Mouse (Mus musculus): ENCODE measurements around the gene Arhgef3. TPM values are rescaled to one million over a fixed set of nuclear protein-coding genes. Genes with fewer than 3 reads are reported as not detected.

The Arhgef3 gene
- total RNA-seq, 2 experiments from 2014 or later: 8.1 to 10.9 TPM

DNA sequence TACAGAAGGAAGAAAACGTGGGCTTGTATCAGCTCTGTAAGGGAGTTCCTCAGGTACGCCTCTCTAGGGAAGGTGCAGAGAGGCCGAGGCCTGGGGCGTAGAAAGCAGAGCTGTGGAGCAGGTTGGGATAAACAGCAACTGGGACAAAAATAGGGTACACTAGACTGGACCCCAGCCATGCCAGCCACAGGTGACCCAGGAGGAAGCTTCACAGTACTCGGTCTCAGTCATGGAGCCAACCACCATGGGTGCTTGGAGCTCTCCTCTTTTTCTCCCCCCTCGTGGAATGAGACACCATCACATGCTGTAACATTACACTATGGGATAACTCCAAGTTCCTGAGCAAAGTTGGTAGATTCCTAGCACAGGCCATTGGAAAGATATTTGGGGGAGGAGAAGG is 201.0 kb downstream of the Arhgef3 start:
- DNase-seq: no peak

DNA sequence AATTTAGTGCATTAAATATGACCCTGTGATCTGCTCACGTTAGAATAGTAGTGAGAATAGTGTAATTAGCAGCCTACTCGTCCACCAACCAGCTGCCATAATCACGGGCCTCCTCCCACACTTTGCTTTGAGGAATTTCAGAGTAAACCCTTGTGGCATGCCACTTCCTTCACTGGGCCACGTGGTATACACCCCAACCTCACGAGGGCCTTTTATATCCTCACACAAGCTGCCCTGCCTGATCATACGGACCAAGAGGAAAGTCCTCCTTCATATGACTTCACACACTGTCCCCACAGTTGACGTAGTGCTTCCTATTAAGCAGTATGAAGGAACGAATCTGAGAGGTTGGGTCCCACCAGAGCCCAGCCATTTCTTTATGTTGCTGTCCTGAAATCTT is 202.4 kb downstream of the Arhgef3 start:
- DNase-seq: no peak

GRCm38 (mm10) chr14:27319386-27319785 is 204.7 kb downstream of the Arhgef3 start:
- no peak for DNase-seq

DNA sequence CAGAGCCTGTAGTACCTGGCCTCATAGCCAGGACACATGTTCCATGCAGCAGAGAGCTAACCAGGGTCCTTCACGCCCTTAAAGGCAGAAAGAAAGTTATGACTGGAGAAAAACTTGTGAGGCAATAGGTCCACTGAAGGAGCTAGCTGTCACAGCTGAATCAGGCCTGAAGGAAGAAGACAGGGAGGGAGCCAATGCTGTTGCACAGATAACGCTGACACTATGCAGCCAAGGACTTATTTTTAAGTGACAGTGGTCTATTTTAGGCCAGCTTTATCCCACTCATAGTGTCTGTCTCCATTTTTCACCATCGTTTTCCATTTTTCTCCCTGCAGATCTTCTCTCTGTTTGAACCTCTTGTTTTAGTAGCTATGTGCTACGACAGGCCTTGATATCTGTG is 207.3 kb downstream of the Arhgef3 start:
- DNase-seq: no peak

GRCm38 (mm10) chr14:27324689-27325088 is 210.0 kb downstream of the Arhgef3 start:
- DNase-seq: no peak

DNA sequence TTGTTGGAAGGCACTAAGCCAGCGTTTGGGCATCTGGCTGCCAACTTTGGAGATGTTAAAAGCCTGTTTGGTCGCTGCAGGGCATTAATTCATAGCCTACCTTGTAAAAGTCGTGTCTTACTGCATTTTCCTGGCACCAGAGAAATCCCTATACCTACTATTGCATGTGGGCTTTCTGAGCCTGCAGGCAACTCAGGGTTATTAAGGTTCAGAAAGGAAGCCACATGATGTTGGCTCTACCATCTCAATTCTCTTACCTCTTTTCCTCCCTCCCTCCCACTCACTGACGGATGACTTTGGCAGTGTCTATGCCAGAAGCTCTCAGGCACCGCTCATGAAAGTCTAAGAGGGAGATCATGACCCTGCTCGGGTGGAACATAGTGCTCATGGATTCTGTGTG is 210.8 kb downstream of the Arhgef3 start:
- no peak for DNase-seq

DNA sequence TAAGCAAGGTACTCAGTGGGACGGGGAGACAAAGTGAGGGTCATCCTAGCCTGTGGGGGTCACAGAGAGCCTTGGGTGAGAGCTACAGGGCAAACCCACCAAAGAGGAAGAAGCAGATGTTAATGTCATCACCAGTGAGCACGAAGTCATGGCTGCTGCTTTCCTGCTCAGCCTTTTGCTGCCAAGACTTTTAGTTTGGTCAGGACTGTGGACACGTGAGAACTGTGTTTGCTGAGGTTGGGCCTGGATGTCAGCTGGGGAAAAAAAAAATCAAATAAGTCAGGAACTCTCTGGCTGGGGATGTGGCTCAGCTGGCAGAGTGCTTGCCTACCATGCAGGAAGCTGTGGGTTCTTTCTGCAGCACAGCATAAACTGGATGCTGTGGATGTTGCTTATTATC is 213.2 kb downstream of the Arhgef3 start:
- DNase-seq: peak; percentile 18

- DNase-seq: no peak
Observed at GRCm38 (mm10) chr14:27328952-27329351, 214.3 kb downstream of the Arhgef3 start.

- DNase-seq: no peak
Observed at GRCm38 (mm10) chr14:27331490-27332035, 216.9 kb downstream of the Arhgef3 start.

- DNase-seq: peak; percentile 18
Observed at GRCm38 (mm10) chr14:27332359-27332987, 217.8 kb downstream of the Arhgef3 start.

DNA sequence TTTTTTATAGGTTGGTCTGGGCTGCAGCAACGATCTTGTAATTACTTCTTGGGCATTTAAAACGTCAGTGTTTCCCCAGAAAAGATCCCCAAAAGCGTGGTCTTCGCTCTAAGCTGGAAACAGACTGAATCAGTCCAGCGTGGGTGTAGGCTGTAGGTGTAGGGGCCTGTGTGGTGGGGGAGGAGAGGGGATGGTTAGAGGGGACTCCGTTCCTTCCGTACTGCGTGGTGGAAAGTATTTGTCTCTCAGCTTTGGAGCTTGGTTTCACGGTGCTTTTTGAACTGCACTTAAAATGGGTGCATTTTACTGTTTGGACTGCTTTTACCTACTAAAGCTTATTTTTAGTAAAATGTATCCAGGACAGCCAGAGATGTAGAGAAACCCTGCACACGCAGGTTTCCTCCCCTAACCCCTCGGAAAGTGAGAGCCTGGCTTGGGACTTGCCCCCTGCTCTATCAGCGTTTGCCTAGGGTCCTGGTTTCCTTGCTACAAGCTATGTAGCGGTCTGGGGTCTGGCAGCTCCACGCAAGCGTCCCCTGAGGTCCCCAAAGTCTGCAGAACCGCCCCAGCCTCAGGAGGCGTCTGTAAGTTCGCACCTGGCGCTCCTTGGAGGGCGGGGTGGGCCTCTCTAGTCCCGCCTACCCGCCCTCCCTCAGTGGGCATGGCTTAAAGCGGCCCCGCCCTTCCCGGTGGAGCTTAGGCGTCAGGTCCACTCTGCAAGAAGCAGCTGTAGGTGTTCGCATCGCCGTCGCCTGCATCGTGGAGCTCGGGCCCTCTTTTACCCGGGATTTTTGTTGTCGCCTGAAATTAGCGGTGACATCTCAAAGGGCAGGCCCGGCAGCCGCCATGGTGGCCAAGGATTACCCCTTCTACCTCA is 220.9 kb downstream of the Arhgef3 start:
- DNase-seq: peak; percentile 85

DNA sequence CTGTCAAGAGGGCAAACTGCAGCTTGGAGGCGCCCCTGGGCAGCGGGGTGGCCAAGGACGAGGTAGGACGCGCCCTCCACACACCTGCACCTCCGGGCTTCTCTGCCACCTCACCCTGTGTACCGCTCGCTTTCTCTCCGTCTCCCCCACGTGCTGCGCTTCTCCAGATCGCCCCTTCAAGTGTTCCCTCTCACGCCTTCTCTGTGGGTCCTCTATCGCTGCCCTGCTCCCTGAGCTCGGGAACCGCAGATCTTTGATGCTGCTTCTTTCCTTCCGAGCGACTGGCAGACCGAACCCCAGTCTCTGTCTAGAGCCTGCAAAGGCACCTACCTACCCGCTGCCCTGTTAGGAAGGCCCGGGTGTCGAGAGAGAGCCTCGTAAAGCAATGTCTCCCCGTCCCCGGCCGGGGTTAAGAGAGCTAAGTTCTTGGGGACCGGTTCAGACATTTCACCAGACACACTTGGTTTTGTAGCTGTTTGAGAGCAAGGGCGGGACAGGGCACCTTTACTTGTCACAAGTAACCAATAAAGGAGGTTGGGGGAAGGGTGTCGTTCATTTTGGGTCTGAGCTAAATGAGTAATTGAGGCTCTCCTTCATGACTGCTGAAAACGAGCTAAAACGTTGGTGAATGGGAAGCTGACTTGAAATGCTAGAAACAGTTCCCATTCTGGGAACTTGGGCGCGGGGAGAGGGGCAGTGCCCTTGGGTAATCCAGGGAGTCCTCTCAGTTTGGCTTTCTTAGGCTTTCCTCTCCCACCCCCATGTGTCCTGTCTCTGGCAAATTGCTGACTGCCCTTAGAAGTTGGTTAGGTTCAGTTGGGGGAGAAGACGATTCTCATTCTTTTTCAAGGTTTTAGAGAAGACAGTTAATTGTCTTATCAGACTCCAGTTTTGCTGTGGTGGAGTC is 221.8 kb downstream of the Arhgef3 start:
- peak; percentile 17 for DNase-seq

DNA sequence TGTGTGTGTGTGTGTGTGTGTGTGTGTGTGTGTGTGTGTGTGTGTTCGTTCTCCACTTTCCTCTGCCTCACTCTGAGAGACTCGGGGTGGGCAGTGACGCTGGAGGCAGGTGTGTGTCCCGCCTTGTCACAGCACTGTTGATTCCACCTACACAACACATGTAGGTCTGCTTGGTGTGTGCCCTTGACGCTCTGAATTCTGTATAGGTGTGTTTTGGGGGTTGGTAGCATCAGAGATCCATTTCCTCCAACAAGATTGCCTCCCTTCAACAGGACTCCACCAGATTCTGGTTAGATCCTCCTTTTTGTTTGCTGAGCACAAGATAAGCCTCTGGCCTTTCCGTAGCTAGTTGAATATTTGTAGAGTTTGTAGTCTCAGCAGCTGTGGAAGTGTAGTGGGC is 222.5 kb downstream of the Arhgef3 start:
- DNase-seq: no peak

DNA sequence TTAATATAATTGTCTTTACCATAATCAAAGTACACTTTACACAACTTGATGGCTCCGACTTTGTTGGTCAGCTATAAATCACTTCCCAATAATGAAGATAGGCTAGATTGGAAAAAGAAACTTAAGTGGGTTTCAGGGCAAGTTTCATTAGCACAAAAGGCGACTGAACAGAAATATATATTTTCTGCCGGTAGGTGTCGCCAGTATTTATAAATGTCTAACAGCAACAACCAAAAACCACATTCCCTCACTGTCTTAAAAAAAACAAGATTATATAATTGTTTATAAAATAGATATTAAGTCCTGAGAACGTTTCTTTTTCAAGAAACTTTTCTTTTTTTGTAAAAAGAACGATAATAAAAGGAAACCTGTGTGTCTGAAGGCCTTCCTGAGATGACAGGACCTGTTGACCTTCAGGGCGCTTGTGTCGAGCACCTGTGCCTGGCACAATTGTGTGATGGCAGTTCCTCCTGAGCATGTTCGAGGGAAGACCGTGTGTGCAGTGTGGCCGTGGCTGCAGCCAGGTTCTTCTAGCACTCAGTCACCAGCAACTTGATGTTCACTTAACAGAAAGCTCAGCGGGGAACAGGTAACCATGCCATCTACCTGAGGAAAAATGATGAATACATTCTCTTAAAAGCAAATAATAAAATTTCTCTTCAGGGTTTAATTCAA is 223.5 kb downstream of the Arhgef3 start:
- no peak for DNase-seq

DNA sequence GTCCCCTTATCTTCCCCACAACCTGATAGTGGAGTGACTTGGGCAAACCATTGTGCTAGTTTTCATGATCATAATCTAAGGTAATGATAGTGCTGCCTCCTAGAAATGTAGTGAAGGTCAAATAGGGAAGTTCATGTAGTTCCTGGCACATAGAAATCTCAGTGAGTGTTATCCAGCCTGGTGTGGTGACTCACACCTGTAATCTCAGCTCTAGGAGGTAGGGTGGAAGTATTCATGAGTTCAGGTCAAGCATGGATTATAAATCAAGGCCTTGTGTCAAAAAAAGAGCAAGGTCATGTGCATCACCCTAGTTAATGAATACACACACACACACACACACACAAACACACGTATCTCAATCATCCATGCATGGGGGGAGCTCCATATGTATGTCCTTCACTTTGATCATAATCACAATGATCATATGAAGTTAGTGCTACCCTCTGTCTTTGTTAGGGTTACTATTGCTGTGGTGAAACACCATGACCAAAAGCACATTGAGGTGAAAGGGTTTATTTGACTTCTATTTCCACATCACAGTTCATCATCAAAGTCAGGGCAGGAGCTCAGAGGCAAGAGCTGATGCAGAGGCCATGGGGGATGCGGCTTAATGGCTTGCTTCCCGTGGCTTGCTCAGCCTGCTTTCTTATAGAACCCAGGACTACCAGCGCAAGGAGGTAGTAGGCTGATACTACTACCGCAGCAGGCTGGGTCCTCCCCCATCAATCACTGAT is 226.2 kb downstream of the Arhgef3 start:
- no peak for DNase-seq

- DNase-seq: no peak
Observed at GRCm38 (mm10) chr14:27341486-27341885, 226.8 kb downstream of the Arhgef3 start.

- no peak for DNase-seq
Observed at GRCm38 (mm10) chr14:27342451-27342850, 227.8 kb downstream of the Arhgef3 start.

DNA sequence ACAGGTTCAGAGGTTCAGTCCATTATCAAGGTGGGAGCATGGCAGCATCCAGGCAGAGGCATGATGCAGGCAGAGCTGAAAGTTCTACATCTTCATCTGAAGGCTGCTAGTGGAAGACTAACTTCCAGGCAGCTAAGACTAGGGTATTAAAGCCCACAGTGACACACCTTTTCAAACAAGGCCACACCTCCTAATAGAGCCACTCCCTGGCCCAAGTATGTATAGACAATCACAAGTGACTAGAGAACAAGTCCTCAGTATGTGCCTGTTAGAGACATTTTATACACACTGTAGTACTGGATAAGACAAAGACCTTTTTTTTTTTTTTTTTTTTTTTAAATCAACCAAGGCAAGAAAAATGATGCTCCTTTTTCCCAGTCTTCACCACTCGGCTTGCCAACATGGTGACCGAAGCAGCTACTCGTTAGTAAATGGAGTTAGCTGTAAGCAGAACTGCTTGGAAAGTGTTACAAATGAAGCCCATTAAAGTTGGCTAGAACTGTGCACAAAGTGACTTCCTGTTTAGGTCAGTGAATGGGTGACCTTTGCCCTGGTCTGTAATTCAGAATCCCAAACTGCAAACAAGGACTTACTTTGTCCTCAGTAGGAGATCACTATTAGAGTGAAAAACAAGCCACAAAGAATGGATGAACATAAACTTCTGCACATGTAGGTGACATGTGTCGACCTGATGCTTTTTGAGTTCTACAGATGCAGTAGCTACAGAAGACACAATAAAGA is 229.7 kb downstream of the Arhgef3 start:
- no peak for DNase-seq

DNA sequence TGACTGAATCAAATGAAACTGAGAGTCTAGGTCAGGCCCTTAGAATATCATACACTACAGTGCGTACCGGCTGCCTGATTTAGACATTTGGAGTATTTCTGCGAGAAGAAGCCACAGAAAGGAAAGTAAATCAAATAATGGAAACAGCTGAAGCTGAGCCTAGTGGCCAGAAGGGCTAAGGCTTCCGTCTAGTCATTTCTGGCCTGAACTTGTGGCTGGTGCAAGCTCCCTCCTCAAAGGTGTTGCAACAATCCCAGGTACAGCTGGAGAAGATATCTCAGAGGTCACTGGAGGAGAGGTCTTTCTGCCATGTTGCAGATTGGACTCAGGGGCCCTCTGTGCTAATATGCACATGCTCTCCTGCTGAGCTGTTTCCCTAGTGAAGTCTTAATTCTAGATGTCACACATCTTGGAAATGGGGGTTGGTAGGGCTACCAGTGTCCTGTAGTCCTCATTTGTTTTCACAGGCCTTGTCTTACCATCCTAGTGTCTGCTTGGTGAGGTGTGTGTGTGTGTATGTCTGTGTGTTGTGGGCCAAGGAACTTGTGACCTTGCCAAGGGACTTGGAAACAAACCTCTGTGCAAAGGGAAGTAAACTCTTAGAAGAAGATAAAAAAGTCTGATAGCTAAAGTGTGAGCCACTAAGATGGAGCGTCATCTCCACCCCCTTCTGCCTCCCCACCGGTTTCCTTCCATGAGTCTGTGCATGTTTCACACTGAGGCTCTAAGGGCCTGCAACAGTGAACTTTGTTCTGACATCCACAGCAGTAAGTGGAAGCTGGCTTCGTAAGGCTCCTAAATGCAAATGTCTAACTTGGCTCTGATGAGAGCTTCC is 230.6 kb downstream of the Arhgef3 start:
- no peak for DNase-seq

All from gastrocnemius, postnatal 25 days (tissue).